Mouse (Mus musculus) bone marrow, adult 2 months (tissue): ENCODE measurements around the gene Lin7a.

ENCODE experiments used
- CTCF ChIP-seq: fragments of 200-500 bp; IDR thresholded peaks from 2 replicates; pipeline ENCODE4 v1.5.1; 2011; ENCODE audit warnings: low read length, control low read depth; ENCODE audit not compliant: control insufficient read depth, insufficient read depth
- POLR2A ChIP-seq: fragments of 200-500 bp; IDR thresholded peaks from 2 replicates; pipeline ENCODE4 v1.6.1; 2011; ENCODE audit warnings: low read depth, mild to moderate bottlenecking, control low read depth, low read length, borderline replicate concordance; ENCODE audit not compliant: control insufficient read depth

GRCm38 (mm10) chr10:107221726-107222125 lies 49.8 kb upstream of the Lin7a start:
- TF ChIP-seq CTCF (no peak), POLR2A (no peak)
